Mouse (Mus musculus) cortical plate, adult 2 months (tissue): ENCODE measurements at regions not wholly inside any gene's neighbourhood (a gene's known extent, or its start where the extent isn't known, plus 50 kb on each side); places are given as distances from the start of the nearest gene placed in this dataset.

ENCODE experiments used
- CTCF ChIP-seq: fragments of 200-500 bp; IDR thresholded peaks from 2 replicates; pipeline ENCODE4 v1.5.1; 2011; ENCODE audit warnings: mild to moderate bottlenecking, control low read depth, low read length; ENCODE audit not compliant: insufficient read depth; ENCODE audit errors: extremely low read depth
- POLR2A ChIP-seq: fragments of 200-500 bp; IDR thresholded peaks from 2 replicates; pipeline ENCODE4 v1.6.1; 2011; ENCODE audit warnings: mild to moderate bottlenecking, low read length, control low read depth; ENCODE audit not compliant: insufficient read depth; ENCODE audit errors: extremely low read depth

DNA sequence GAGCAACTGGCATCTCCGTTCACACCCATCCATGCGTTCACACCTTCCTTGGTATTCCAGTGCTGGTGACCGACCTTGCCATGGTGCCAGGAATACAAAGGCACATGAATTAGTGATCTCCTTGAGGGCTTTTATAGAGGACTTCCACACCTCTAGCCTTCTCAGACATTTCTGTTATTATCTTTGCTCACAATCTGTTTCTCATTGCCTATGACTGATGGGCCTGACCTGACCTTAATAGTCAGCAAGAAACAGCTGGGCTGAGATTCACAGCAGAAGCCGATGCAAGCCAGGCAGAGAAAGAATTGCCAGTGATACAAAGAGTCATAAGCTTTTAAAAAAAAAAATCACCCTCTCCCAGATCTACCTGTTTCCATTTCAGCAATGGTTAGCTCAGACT, 197.7 kb upstream of the Gmds start:
- TF ChIP-seq POLR2A (no peak), CTCF (no peak)
